In genomic region chr16:90221441-90222070, GRCm38 (mm10) we compare ENCODE assay signal across 8 mouse cellular contexts. TPM values are rescaled to one million over a fixed set of nuclear protein-coding genes. Genes with fewer than 3 reads are reported as not detected.
DNase-seq lines count a peak whose midpoint lies in the region.

No protein-coding gene starts in this region.

- DNase-seq in cerebellum, adult 9-11 months = peak; percentile 26
- no peak for DNase-seq in cerebellum, adult 8-10 months
- peak; percentile 55 for DNase-seq in 416B (ENCODE audit: low read depth)
- DNase-seq in embryonic facial prominence, embryonic 10.5 days (ENCODE audit: low spot score) = no peak
- DNase-seq in induced T-regulatory cell, adult 2 months (ENCODE audit: low read depth) = peak; percentile 54
- DNase-seq in midbrain, embryonic 10.5 days (ENCODE audit: low spot score) = no peak
- no peak for DNase-seq in c-Kit-positive CD71-positive TER-119-positive erythroid progenitor cells, embryonic 14.5 days (ENCODE audit: low spot score)
- no peak for DNase-seq in gastrocnemius, adult 8-10 months (ENCODE audit: low spot score in 2 of 2)

- peaks cover 39% of the 10 kb centered on the region for H3K36me3 ChIP-seq in embryonic facial prominence, embryonic 10.5 days (replicated peaks)
- H3K36me3 ChIP-seq in midbrain, embryonic 10.5 days = peaks cover 44% of the 10 kb centered on the region

- H3K4me1 ChIP-seq in embryonic facial prominence, embryonic 10.5 days = peaks cover 39% of the 10 kb centered on the region
- peaks cover 43% of the 10 kb centered on the region for H3K4me1 ChIP-seq in midbrain, embryonic 10.5 days

- peak overlapping the region; percentile 92 for H3K4me3 ChIP-seq in embryonic facial prominence, embryonic 10.5 days
- H3K4me3 ChIP-seq in midbrain, embryonic 10.5 days = peak overlapping the region; percentile 84

- no peaks in the 10 kb centered on the region for H3K27me3 ChIP-seq in embryonic facial prominence, embryonic 10.5 days (replicated peaks; ENCODE audit: low read depth, poor library complexity, severe bottlenecking)
- H3K27me3 ChIP-seq in midbrain, embryonic 10.5 days (ENCODE audit: low read depth, poor library complexity, severe bottlenecking) = peaks cover 6% of the 10 kb centered on the region; the same call in 1 of the 2 replicates

- peak overlapping the region; percentile 96 for H3K27ac ChIP-seq in embryonic facial prominence, embryonic 10.5 days (replicated peaks)
- H3K27ac ChIP-seq in midbrain, embryonic 10.5 days (replicated peaks) = peak overlapping the region; percentile 95

- no peaks in the 10 kb centered on the region for H3K9me3 ChIP-seq in embryonic facial prominence, embryonic 10.5 days
- no peaks in the 10 kb centered on the region for H3K9me3 ChIP-seq in midbrain, embryonic 10.5 days (replicated peaks)

- 18% methylated on average over 20 of the region's 20 CpGs for WGBS in embryonic facial prominence, embryonic 10.5 days
- WGBS in midbrain, embryonic 10.5 days = 20% methylated on average over 20 of the region's 20 CpGs

RNA-seq across cellular contexts. Expression of gene Sod1, which starts 1.0 kb away (rescaled TPM):
- 1,351 and 1,353 TPM in 2 replicates for polyA plus RNA-seq in embryonic facial prominence, embryonic 10.5 days (2016; fragmentation: Nextera tagmentation; extraction: Ambion mirVana)
- 1,095 and 1,127 TPM in 2 replicates for polyA plus RNA-seq in midbrain, embryonic 10.5 days (2016; fragmentation: Nextera tagmentation; extraction: Ambion mirVana)
- total RNA-seq in gastrocnemius, adult 8-10 months (2022) = 100 to 1,000 TPM; 295 to 338 (median 309) TPM

Comparison
In these comparisons a context has a peak if more than half of its experiments do, and no peak if none do; other contexts are left out.
1. DNase-seq: peak in cerebellum, adult 9-11 months (single experiment), 416B (single experiment) and induced T-regulatory cell, adult 2 months (single experiment); none in cerebellum, adult 8-10 months (single experiment), embryonic facial prominence, embryonic 10.5 days (single experiment), midbrain, embryonic 10.5 days (single experiment), c-Kit-positive CD71-positive TER-119-positive erythroid progenitor cells, embryonic 14.5 days (single experiment) and gastrocnemius, adult 8-10 months (0 of 2).